Mouse (Mus musculus) myocyte (in vitro differentiated cells): Measurements from ENCODE around the gene Tanc2. TPM values are rescaled to one million over a fixed set of nuclear protein-coding genes. Genes with fewer than 3 reads are reported as not detected.

Source experiments
- H3K27me3 ChIP-seq: one replicate; pipeline ENCODE4 v1.6.1; 2011; ENCODE audit not compliant: control insufficient read depth, insufficient read depth, insufficient read length
- H3K36me3 ChIP-seq: one replicate; pipeline ENCODE4 v1.6.1; 2011; ENCODE audit not compliant: control insufficient read depth, insufficient read depth
- H3K4me2 ChIP-seq: one replicate; pipeline ENCODE4 v1.6.1; 2011; ENCODE audit warnings: low read depth, control low read depth
- H3K4me3 ChIP-seq: one replicate; pipeline ENCODE4 v1.5.1; 2011; ENCODE audit warnings: mild to moderate bottlenecking, control low read depth, moderate library complexity
- H3K79me2 ChIP-seq: one replicate; pipeline ENCODE4 v1.6.1; 2011; ENCODE audit not compliant: control insufficient read depth, insufficient read depth
- H3ac ChIP-seq: one replicate; pipeline ENCODE4 v1.6.1; 2011; ENCODE audit not compliant: control insufficient read depth, insufficient read length
- CEBPB ChIP-seq: IDR thresholded peaks from 2 replicates; pipeline ENCODE4 v1.6.1; 2011; ENCODE audit warnings: mild to moderate bottlenecking, moderate library complexity; ENCODE audit not compliant: poor library complexity, insufficient read depth, severe bottlenecking
- E2F4 ChIP-seq: IDR thresholded peaks from one replicate; pipeline ENCODE4 v1.6.1; 2011; ENCODE audit warnings: mild to moderate bottlenecking, control low read depth, moderate library complexity; ENCODE audit not compliant: insufficient read depth
- MAX ChIP-seq: IDR thresholded peaks from one replicate; pipeline ENCODE4 v1.6.1; 2011; ENCODE audit warnings: low read depth, mild to moderate bottlenecking, control low read depth
- MYOD1 ChIP-seq, 3 experiments: IDR thresholded peaks; one replicate each; pipeline ENCODE4 v1.6.1; 2011; ENCODE audit warnings: control low read depth in 2 of 3, low read depth in 2 of 3, mild to moderate bottlenecking in 2 of 3, moderate library complexity in 1 of 3; ENCODE audit not compliant: insufficient read length in 2 of 3, control insufficient read depth in 1 of 3
- MYOG ChIP-seq, 3 experiments: IDR thresholded peaks; one replicate each; pipeline ENCODE4 v1.6.1; 2011; ENCODE audit warnings: control low read depth in 2 of 3, low read depth in 2 of 3, mild to moderate bottlenecking in 2 of 3; ENCODE audit not compliant: insufficient read length in 2 of 3, control insufficient read depth in 1 of 3, insufficient read depth in 1 of 3
- POLR2A ChIP-seq: IDR thresholded peaks from one replicate; pipeline ENCODE4 v1.6.1; 2011; ENCODE audit warnings: low read depth, mild to moderate bottlenecking, control low read depth, moderate library complexity; ENCODE audit not compliant: insufficient read length
- POLR2AphosphoS2 ChIP-seq: IDR thresholded peaks from one replicate; pipeline ENCODE4 v1.6.1; 2011; ENCODE audit warnings: low read depth, control low read depth; ENCODE audit not compliant: insufficient read length
- REST ChIP-seq: IDR thresholded peaks from one replicate; pipeline ENCODE4 v1.6.1; 2011; ENCODE audit warnings: mild to moderate bottlenecking, control low read depth, moderate library complexity; ENCODE audit not compliant: insufficient read depth, insufficient read length
- SRF ChIP-seq: IDR thresholded peaks from one replicate; pipeline ENCODE4 v1.6.1; 2011; ENCODE audit warnings: low read depth; ENCODE audit not compliant: control insufficient read depth, insufficient read length
- TCF12 ChIP-seq: IDR thresholded peaks from one replicate; pipeline ENCODE4 v1.6.1; 2011; ENCODE audit warnings: mild to moderate bottlenecking, control low read depth; ENCODE audit not compliant: poor library complexity, insufficient read depth, severe bottlenecking
- TCF3 ChIP-seq: IDR thresholded peaks from one replicate; pipeline ENCODE4 v1.6.1; 2011; ENCODE audit warnings: low read depth, control low read depth; ENCODE audit not compliant: insufficient read length
- USF1 ChIP-seq: IDR thresholded peaks from one replicate; pipeline ENCODE4 v1.6.1; 2011; ENCODE audit warnings: low read depth, mild to moderate bottlenecking, control low read depth, moderate library complexity
- polyA plus RNA-seq: library from polyadenylated mRNA; unstranded; fragments of >200 nt; fragmentation: generic; extraction: Trizol; gene quantifications from one replicate; pipeline ENCODE4 v1.2.1, GENCODE M21; 2012; ENCODE audit warnings: missing spikeins

Gene Tanc2
- polyA plus RNA-seq, 1 experiment: 8.0 TPM

DNA sequence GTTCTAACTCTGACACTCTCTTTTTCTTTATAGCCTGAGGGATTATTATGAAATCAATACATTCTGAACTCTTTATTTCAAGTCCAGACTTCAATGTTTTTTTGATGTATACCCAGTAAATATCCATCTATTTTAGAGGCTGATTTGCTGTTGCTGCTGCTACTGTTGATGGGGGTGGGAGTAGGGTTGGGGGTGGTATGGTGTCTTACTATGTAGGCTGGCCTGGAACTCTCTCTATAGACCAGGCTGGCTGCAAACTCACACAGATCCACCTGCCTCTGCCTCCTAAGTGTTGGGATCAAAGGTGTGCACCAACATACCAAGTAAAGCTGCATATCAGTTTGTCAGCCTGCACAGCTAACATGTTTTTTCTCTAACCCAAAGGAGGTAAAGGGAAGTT lies 321.4 kb downstream of the Tanc2 start:
- H3K36me3 ChIP-seq: peaks cover 26% of the 10 kb centered on the region
- H3K4me3 ChIP-seq: no peak overlapping the region
- no peak overlapping the region for H3K4me2 ChIP-seq
- no peak overlapping the region for H3ac ChIP-seq
- no peaks in the 10 kb centered on the region for H3K27me3 ChIP-seq
- H3K79me2 ChIP-seq: no peaks in the 10 kb centered on the region
- TF ChIP-seq POLR2AphosphoS2: no peak
- no peak for TF ChIP-seq E2F4
- no peak for TF ChIP-seq SRF

DNA sequence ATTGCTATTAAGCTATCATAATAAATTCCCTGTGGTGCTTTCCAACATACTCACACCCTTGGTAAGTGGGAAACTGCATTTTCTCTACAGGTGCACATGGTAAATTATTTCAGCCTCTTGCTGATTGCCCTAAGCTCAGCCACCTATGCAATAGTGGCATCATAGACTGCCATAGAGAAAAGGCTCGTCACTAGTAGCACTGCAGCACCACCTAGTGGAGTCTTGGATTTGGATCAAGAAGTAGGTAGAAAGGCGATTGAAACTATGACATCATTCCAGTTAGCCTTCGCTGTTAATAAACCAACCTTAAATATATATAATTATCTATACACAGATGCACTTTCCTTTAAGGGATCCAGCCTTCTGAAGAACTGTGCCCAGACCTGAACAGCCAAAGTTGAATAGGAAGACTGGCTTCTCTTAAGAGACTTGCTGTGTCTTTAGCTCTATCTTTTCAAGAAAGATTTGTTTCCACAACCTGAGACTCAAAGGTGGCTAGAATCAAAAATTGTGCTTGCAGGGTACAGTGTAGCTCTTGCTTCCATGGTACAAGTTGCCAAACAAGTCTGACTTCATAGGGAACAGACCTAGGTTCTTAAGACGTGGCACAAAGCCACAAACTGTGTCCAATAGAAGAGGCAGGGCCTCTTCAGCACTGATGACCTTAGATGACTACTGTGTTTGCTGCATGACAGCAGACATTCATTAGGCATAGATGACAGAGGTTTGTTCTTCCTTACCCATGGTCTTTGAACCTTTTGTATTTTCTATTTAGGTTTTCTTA lies 322.0 kb downstream of the Tanc2 start:
- Histone ChIP-seq H3K27me3 (no peaks in the 10 kb centered on the region), H3K4me3 (no peak overlapping the region), H3K79me2 (no peaks in the 10 kb centered on the region), H3K36me3 (peaks cover 29% of the 10 kb centered on the region), H3K4me2 (no peak overlapping the region), H3ac (no peak overlapping the region)
- no peak for TF ChIP-seq REST
- TF ChIP-seq SRF: no peak
- TF ChIP-seq MAX: no peak
- TF ChIP-seq MYOD1 (IDR thresholded peaks at IDR 0.05; ENCODE audit: control insufficient read depth in 1 of 3, insufficient read length in 2 of 3, low read depth in 2 of 3): no peak
- TF ChIP-seq MYOG (IDR thresholded peaks at IDR 0.05; ENCODE audit: control insufficient read depth in 1 of 3, insufficient read depth in 1 of 3, insufficient read length in 2 of 3, low read depth in 2 of 3): no peak
- no peak for TF ChIP-seq POLR2AphosphoS2

DNA sequence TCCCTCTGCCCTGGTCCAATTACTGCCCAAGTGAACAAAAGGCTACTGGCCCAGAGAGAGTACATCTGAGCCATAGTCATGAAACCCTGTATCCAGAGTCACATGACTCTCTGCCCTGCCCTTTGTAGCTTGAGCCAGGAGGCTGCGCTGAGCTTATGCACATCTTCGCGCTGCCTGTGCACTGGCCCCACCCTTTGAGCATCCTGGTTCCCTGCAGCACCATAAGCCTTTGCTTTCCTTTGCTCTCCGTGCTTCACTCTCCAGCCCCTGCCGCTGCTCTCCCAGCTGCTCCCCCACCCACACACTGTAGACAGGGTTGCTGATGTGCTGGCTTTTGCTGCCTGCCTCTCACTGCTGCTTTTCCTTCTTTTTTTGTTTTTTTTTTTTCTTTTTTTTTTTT lies 323.8 kb downstream of the Tanc2 start:
- H3K27me3 ChIP-seq: no peaks in the 10 kb centered on the region
- TF ChIP-seq CEBPB (no peak), MAX (no peak), TCF3 (no peak), REST (no peak), SRF (no peak), TCF12 (no peak), E2F4 (no peak), MYOG (IDR thresholded peaks at IDR 0.05; ENCODE audit: control insufficient read depth in 1 of 3, insufficient read depth in 1 of 3, insufficient read length in 2 of 3, low read depth in 2 of 3) (no peak), POLR2A (no peak), USF1 (no peak), MYOD1 (IDR thresholded peaks at IDR 0.05; ENCODE audit: control insufficient read depth in 1 of 3, insufficient read length in 2 of 3, low read depth in 2 of 3) (no peak), POLR2AphosphoS2 (no peak)
- no peak overlapping the region for H3K4me3 ChIP-seq
- H3ac ChIP-seq: no peak overlapping the region
- H3K79me2 ChIP-seq: no peaks in the 10 kb centered on the region
- H3K4me2 ChIP-seq: no peak overlapping the region
- peaks cover 26% of the 10 kb centered on the region for H3K36me3 ChIP-seq

GRCm38 (mm10) chr11:105920098-105920785 lies 330.5 kb downstream of the Tanc2 start:
- Histone ChIP-seq H3K4me3 (no peak overlapping the region), H3K79me2 (no peaks in the 10 kb centered on the region), H3K36me3 (peaks cover 25% of the 10 kb centered on the region), H3ac (no peak overlapping the region), H3K27me3 (no peaks in the 10 kb centered on the region), H3K4me2 (no peak overlapping the region)
- no peak for TF ChIP-seq MYOG (IDR thresholded peaks at IDR 0.05; ENCODE audit: control insufficient read depth in 1 of 3, insufficient read depth in 1 of 3, insufficient read length in 2 of 3, low read depth in 2 of 3)
- no peak for TF ChIP-seq REST
- TF ChIP-seq SRF: no peak
- TF ChIP-seq MAX: no peak
- no peak for TF ChIP-seq POLR2AphosphoS2
- TF ChIP-seq POLR2A: no peak
- no peak for TF ChIP-seq USF1
- TF ChIP-seq CEBPB: no peak
- no peak for TF ChIP-seq MYOD1 (IDR thresholded peaks at IDR 0.05; ENCODE audit: control insufficient read depth in 1 of 3, insufficient read length in 2 of 3, low read depth in 2 of 3)

GRCm38 (mm10) chr11:105920836-105921235 lies 331.1 kb downstream of the Tanc2 start:
- Histone ChIP-seq H3ac (no peak overlapping the region), H3K79me2 (no peaks in the 10 kb centered on the region), H3K4me2 (no peak overlapping the region), H3K36me3 (peaks cover 25% of the 10 kb centered on the region), H3K27me3 (no peaks in the 10 kb centered on the region), H3K4me3 (no peak overlapping the region)
- TF ChIP-seq CEBPB (no peak), POLR2AphosphoS2 (no peak), SRF (no peak), POLR2A (no peak), USF1 (no peak), MYOG (IDR thresholded peaks at IDR 0.05; ENCODE audit: control insufficient read depth in 1 of 3, insufficient read depth in 1 of 3, insufficient read length in 2 of 3, low read depth in 2 of 3) (no peak), TCF12 (no peak), REST (no peak), TCF3 (no peak), MAX (no peak), E2F4 (no peak), MYOD1 (IDR thresholded peaks at IDR 0.05; ENCODE audit: control insufficient read depth in 1 of 3, insufficient read length in 2 of 3, low read depth in 2 of 3) (no peak)
